Mouse (Mus musculus) T-helper 17 cell (primary cell): ENCODE results near the gene Syt17.

ENCODE experiments used
- in situ Hi-C, 2 experiments: fragments of 300-600 bp; cut with MboI, MseI; formaldehyde crosslinking; loops; 1 replicate in 1 of 2; 2 replicates in 1 of 2; pipeline ENCODE4 v1.15.1; 2025; ENCODE audit warnings: high pct_unique_total_duplicates in 2 of 2

Syt17 gene

GRCm38 (mm10) chr7:118380996-118381395 lies 67.0 kb downstream of the Syt17 start:
- in situ Hi-C loops = no loop called here

- in situ Hi-C loops = no loop called here
These were observed 68.0 kb downstream of the Syt17 start for GRCm38 (mm10) chr7:118380056-118380455.

GRCm38 (mm10) chr7:118376590-118376989 lies 71.4 kb downstream of the Syt17 start:
- in situ Hi-C loops = no loop called here

DNA sequence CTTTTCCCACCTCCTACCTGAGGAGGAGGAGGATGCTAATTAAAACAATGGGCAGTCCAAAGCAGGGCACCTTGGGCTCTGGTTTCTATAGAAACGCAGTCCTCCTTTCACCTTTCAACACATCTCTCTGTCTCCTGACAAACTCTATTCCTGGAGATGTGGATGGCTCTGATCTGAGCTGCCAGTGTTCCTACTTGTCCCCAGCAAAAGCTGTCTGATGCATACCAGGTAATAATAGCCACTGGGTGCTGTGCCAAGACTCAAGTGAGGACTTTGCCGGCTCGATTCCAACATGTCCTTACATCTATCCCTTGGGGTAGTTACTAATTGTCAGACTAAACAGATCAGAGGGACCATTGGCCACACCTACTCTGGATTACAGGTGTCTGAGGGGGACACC lies 72.7 kb downstream of the Syt17 start:
- in situ Hi-C loops = no loop called here

DNA sequence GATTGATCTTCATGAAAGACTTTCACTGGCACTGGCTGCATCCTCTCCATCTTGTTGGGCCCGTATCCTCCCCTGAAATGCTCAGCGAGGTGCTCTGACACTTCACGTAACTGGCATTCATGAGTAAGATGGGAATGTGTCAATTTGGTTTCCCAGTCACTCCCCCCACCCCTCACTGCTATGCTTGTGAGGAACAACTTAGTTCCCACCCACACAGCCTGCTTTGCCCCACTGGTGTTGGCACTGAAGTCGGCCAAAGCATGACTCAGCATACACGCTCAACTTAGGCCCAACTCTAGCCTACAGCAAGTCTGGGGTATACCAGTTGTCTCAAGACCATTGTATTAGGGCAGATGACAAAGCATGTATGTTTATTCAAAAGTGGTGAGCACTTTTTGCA lies 76.7 kb downstream of the Syt17 start:
- in situ Hi-C loops = no loop called here

GRCm38 (mm10) chr7:118369705-118370104 lies 78.3 kb downstream of the Syt17 start:
- in situ Hi-C loops = no loop called here

GRCm38 (mm10) chr7:118365902-118366301 lies 82.1 kb downstream of the Syt17 start:
- in situ Hi-C loops = no loop called here

DNA sequence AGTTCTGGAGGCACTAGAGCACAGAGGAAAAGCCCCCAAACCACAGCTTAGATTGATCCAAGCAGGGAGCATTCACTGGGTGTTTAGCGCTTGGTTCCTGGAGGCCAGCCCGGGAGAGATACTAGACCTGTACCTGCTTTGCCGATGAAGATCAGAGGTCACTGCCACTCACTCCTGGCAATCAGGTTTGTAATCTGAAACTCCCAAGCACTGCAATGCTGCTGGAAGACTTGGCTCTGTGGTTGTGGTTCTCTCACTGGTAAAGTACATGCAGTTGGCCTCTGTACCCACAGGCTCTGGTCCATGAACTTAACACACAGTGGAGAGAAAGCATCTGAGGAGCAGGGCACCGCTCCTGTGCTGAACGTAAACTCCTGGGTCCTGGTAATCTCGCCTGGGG lies 82.8 kb downstream of the Syt17 start:
- in situ Hi-C loops = no loop called here

DNA sequence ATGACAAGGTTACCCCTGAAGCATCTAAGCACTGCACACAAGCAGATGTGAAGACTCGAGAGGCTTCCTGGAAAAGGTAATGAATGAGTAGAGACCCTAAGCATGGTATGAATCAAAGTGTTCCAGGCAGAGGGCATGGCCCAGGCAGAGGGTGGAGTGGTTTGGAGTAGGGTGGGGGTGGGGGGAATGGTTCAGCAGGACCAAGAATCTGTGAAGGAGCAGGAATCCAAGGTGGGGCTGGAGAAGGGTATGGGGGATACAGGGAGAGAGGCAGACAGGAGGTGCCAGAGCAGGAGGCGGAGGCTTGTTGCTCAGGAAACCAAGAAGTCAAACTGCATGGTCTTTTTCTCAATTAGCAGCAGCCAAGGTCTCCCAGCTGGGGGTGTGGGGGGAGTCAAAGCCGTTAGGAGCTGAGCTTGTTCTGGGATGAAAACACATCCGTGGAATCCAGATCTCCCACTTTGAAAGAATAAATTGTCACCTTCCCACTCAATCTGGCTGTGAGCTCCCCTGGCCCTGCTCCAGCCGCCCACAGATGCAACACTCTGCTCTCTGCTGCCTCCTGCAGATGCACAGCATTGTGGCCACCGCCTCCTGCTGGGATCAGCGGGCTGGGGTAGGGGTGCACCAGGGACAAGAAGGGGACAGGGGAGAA lies 83.5 kb downstream of the Syt17 start:
- in situ Hi-C loops = no loop called here

- in situ Hi-C loops = no loop called here
These were observed 84.3 kb downstream of the Syt17 start for GRCm38 (mm10) chr7:118363587-118364233.

GRCm38 (mm10) chr7:118362931-118363330 lies 85.1 kb downstream of the Syt17 start:
- in situ Hi-C loops = no loop called here

DNA sequence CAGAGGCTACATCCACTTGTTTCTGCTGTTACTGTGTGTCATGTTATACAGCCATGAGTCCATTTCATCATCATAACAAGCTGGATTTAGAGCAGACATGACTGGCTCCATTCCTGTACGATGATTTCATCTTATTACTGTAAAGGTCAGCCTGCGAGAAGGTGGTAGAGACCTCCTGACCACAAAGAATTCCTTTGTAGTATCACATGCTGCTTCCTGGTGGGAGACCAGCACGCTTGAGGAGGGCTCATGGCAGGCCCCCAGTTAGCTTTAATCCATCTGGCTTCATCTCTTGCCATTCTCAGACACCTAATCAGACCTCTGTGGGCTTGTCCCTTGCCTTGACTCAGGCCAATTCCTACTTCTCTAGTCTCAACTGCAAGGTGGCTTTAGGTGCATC lies 85.8 kb downstream of the Syt17 start:
- in situ Hi-C loops = no loop called here

DNA sequence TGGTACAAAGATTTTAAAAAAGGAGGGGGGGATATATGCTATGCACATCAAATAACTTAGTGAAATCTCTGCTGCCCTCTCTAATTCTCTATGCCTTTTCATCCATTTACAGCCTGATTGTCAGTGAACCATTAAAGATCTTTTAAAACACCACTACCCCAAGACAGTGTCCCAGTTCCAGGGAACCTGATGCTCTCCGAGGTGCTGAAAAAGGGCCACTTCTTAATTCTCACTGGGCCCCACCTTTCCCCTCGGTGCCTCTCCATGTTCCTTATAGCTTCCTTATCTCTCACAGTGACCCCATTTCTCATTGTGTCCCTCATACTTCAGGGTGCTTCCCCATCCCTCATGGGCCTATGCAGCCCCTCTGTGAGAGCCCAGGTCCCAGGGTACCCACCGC lies 89.0 kb downstream of the Syt17 start:
- in situ Hi-C loops = loop anchor here in 1 of 2 experiments (10.0 kb wide), 1 partner anchor 1384 kb away; no protein-coding TSS in a partner anchor

DNA sequence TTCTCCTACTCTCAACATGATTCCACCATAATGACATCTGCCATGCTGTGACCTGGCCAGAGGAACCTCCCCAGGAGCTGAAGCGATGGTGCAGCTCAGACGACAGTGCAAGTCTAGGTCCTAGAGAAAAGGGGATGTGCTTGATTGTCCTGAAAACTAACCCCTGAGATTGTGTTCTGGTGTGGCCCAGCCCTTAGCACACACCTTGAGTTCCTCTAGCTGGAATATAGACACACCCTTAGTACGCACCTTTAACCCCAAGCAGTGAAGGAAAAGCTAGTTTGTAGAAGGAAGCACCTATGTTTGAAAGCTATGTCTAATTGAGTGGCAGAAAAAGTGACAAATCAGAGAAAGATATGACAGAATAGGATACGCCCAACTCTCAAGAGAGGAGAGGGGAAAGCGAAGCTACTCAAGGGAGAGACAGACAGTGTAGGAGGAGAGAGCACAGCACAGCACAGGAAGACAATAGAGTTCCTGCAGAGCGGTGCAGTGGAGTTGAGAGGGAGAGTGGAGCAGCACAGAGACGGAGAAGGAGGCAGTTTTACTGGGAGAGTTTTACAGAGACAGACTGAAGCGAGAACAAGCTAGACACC lies 91.5 kb downstream of the Syt17 start:
- in situ Hi-C loops = loop anchor here in 1 of 2 experiments (10.0 kb wide), 1 partner anchor 1382 kb away; no protein-coding TSS in a partner anchor

DNA sequence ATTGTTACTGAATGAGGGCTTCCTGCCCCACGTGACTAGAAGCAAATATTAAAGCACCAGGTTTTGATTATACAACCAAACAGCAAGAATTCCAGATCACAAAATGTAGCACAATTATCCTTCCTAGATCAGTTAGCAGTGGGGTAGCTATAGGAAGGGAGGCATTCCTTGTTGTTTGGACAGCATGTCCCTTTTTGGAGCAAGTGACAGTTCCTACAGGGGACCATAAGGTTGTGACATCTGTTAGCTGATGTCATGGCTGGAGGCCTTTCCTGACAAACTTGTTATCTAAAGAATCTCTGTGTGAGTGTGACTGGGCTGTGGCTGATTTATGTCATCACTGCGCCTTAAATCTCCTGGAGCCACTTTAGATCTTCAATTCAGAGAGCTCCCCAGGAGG lies 97.2 kb downstream of the Syt17 start:
- in situ Hi-C loops = loop anchor here in 1 of 2 experiments (10.0 kb wide), 1 partner anchor 1376 kb away; no protein-coding TSS in a partner anchor

DNA sequence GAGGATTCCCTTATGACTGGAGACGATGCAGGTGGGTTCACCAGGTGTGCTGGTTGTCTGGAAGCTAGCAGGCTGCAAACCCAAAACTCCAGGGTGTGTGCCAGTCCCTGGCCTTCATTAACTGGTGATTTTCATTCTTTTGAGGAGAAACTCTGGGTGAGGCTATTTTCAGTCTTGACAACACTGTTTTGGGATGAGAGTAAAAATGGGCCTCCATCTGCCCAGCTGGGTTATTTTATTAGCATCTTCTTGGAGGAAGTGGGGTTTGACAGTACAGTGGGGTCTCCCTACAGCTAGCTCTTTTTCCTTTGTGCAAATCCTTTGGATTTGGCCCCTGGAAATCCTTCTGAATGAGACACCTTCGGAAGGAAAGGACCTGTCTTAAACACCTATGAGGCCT lies 101.1 kb downstream of the Syt17 start:
- in situ Hi-C loops = no loop called here

GRCm38 (mm10) chr7:118346432-118346831 lies 101.6 kb downstream of the Syt17 start:
- in situ Hi-C loops = no loop called here

- in situ Hi-C loops = no loop called here
These were observed 102.6 kb downstream of the Syt17 start for GRCm38 (mm10) chr7:118345396-118345795.

- in situ Hi-C loops = no loop called here
These were observed 103.3 kb downstream of the Syt17 start for GRCm38 (mm10) chr7:118344701-118345100.
